Mouse (Mus musculus) CD4-positive, CD25-positive, alpha-beta regulatory T cell (primary cell): ENCODE measurements around the gene Selenoo. TPM values are rescaled to one million over a fixed set of nuclear protein-coding genes. Genes with fewer than 3 reads are reported as not detected.

Experiments used
- polyA plus RNA-seq: library from polyadenylated mRNA; unstranded; fragments of 100-300 nt; shearing (Covaris generic); gene quantifications from one replicate; pipeline ENCODE4 v1.2.1, GENCODE M21; 2017

Selenoo gene
- polyA plus RNA-seq, result 58.5 TPM

GRCm38 (mm10) chr15:89088607-89089247, at the start of gene Selenoo:
Gene Selenoo (plus strand): TSS chr15:89089084.

DNA sequence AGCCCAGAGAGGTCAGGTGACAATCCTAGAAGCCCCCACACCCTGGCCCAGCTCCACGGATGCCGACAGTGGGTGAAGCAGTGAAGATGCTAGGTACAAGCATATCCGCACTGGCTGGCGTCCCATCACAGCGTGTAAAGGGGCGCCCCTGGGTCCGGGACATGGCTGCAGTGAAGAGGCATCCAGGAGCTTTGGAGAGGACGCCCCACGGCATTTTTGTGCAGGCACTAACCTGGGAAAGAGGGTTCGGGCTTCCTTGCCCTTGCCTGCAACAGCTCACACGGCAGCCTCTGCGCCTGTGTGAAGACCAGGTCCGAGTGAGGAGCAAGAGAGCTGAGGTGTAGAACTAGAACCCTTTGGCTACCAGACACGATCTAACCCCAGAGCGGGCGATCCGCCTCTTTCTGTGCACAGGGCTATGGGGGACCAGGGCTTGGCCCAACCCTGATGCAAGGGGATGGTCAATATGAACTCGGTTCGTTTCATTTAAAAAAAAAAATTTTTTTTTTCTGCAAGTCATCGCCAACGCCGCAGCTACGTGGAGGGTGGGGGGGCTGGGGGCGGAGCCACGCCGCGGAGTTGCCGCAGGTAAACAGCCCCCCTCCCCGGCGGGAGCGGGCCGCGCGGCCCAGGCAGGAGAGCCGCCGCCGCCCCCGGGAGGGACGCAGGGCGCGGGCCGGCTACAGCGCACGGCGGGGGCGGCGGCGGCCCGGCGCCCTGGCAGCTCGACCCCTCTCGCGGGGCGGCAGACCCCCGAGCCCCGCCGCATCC, 29.5 kb upstream of the Selenoo start, which contains the start of gene Panx2:
TSS of gene Panx2 (plus strand) at position 574 of the 771 bp plus-strand sequence.

DNA sequence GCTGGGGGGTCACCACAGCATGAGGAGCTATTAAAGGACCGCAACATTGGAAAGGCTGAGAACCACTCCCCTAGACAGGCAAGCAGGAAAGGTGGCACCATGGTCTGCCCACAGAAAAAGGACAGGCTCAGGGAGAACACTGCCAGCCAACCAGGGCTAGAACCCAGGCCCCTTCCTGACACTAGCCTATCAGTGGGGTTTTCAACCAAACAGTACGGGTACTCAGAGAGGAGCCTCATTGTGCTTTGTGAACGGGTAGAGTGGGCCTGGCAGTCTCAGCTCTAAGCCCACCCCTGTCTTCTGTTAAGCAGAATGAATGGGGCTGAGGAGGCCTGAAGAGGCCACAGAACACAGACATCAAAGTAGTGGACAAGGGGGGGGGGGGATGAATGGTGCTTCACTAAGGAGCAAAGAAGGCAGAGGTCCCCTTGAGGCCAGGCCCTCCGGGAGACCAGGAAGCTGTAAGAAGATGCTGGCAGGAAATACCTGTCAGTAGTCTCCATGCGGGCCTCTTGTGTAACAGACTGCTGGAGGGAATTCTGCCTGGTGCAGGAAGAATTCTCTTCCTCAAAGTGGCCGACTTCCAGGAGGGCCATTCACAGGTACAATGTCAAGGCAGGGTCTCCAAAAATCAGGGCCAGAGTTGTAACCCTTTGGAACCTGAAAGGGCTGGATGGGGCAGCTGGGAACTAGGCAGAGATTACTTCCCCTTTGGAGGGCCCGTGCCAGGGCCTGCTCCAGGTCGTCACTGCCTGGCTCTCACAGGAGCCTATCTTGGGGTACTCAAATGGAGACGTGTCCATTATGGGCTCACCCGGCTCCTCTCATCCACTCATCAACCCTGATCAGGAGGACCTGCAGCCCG, 14.0 kb upstream of the Selenoo start, which contains the start of gene Trabd:
TSS of gene Trabd (plus strand) at position 512 of the 865 bp plus-strand sequence.

GRCm38 (mm10) chr15:89122649-89123366, 33.9 kb downstream of the Selenoo start, which contains the start of gene Tubgcp6:
Gene Tubgcp6 (minus strand): TSS chr15:89123112.

DNA sequence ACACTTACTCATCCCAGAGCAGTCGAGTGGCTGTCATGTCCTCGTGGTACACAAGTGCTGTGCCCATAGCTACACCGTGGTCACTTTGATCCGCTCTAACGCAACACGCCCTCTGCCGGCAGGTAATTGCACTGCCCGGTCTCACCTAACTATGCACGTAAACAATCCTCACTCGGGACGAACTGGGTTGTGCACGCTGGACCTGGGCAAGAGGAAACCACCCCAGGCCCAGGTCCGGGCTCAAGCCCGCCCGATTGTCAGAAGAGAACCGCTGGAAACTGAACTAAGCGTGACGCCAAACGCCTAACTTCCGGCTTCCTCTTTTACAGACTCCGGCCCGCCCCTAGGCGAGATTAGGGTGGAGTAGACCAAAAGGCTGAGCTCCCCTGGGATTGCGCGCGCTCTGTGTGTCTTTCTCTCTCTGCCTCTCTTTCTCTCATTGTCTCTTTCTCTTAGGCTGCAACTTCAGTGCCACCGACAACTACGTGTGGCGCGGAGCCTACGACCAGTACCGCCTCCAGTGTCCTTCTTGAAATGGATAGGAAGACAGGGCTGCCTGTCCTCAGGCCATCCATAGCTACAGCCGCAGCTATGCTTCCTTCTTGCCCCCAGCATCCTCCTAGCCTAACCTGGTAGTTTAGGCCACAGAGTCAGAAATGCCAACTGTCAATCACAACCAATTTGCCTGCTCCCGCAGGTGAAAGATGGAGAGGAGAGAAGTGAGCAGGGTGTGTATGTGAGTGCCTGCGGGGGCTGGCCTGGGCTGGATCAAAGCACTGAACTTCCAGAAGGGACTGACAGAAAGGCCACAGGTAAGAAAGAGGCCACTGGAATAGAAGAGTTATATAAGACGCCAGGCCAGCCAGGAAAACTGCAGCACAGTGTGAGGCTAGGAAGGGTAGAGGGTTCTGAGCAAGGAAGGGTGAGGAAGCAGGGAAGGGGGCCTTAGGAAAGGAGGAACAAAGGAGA, 39.8 kb downstream of the Selenoo start, which contains the start of gene Hdac10:
TSS of gene Hdac10 (minus strand) at position 319 of the 969 bp plus-strand sequence.

DNA sequence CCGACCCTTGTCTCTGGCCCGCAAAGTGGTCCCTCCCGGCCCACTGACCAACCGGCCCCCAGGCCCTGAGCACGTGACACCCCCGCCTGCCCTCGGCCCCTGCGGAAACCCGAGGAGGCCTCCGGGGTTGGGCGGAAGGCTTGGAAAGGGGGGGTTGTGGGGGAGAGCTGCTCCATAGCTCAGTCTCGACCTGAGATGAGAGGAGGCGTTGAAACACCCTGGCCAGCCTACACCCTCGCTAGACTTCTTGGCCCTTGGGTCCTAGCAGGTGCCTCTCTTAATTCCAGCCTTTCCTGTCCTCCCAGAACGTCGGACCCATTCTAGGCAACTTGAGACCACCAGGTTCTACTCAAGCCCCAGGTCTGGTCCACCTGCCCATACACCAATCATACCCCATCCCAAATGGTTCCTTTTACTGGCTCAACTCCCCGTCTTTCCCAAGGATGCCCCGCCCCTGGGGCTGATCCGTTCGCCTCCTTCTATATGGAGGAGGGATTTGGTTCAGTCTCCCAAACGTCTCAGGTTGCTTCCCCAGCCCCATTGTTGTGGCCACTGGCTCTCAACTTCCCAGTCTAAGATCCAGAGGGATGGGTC, 51.9 kb downstream of the Selenoo start, which contains the start of gene Mapk12:
TSS of gene Mapk12 (minus strand) at position 45 of the 594 bp plus-strand sequence.

DNA sequence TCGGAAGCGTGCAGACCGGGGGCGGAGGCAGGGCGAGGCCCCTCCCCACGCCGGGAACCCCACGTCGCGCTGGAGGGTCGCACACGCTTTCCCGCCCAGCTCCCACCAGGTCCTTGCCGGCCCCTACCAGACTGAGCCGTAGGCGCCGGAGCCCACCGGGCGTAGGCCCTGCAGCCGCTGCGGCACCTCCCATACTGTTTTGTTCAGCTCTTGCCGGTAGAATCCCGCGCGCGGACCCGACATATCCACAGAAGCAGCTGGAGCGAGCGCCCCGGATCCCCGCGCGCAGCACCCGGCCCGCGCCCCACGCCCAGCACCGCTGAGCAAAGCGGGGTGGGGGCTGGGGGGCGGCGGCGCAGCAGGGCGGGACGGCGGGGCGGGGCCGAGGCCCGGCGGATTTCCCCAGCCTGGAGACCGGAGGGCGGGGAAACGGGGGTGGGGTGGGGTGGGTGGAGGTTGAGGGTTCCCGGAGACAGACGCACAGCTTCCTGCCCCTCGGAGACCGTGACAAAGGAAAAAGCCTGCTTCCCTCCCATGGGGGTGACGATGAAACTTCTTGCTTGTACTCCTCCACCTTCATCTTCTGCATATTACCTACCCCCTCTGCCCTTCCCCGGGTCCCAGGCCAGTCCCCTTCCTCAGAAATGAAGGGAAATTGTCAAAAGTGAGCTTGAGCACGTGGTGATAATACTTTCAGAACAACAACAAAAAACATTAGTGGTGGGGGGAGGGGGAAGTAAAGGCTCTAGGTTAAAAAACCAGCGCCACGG, 60.6 kb downstream of the Selenoo start, which contains the start of gene Mapk11:
TSS of gene Mapk11 (minus strand) at position 358 of the 770 bp plus-strand sequence.

Other genes starting within 250 kb of the Selenoo start
- gene Pim3, start 226.9 kb upstream of the Selenoo start, polyA plus RNA-seq, result 38.0 TPM
- not detected for gene Ttll8, start 134.7 kb upstream of the Selenoo start, polyA plus RNA-seq
- not detected for gene Mlc1, start 110.1 kb upstream of the Selenoo start, polyA plus RNA-seq
- gene Mov10l1, start 106.2 kb upstream of the Selenoo start, polyA plus RNA-seq, result not detected
- gene Panx2, start 29.4 kb upstream of the Selenoo start, polyA plus RNA-seq, result not detected
- gene Trabd, start 14.0 kb upstream of the Selenoo start, polyA plus RNA-seq, result 85.0 TPM
- gene Tubgcp6, start 34.0 kb downstream of the Selenoo start, polyA plus RNA-seq, result 26.0 TPM
- 79.2 TPM for gene Hdac10, start 39.6 kb downstream of the Selenoo start, polyA plus RNA-seq
- gene Mapk12, start 51.6 kb downstream of the Selenoo start, polyA plus RNA-seq, result 9.8 TPM
- 83.5 TPM for gene Mapk11, start 60.5 kb downstream of the Selenoo start, polyA plus RNA-seq
- gene Plxnb2, start 91.7 kb downstream of the Selenoo start, polyA plus RNA-seq, result 4.8 TPM
- 49.0 TPM for gene Dennd6b, start 107.4 kb downstream of the Selenoo start, polyA plus RNA-seq
- gene Ppp6r2, start 122.5 kb downstream of the Selenoo start, polyA plus RNA-seq, result 20.3 TPM
- 226 TPM for gene Sbf1, start 226.2 kb downstream of the Selenoo start, polyA plus RNA-seq
- not detected for gene Adm2, start 233.6 kb downstream of the Selenoo start, polyA plus RNA-seq
- gene Miox, start 245.3 kb downstream of the Selenoo start, polyA plus RNA-seq, result not detected